Mouse (Mus musculus): ENCODE measurements around the gene Uvrag. TPM values are rescaled to one million over a fixed set of nuclear protein-coding genes. Genes with fewer than 3 reads are reported as not detected.

Gene Uvrag
- total RNA-seq, 2 experiments from 2014 or later: 12.9 to 14.6 TPM

DNA sequence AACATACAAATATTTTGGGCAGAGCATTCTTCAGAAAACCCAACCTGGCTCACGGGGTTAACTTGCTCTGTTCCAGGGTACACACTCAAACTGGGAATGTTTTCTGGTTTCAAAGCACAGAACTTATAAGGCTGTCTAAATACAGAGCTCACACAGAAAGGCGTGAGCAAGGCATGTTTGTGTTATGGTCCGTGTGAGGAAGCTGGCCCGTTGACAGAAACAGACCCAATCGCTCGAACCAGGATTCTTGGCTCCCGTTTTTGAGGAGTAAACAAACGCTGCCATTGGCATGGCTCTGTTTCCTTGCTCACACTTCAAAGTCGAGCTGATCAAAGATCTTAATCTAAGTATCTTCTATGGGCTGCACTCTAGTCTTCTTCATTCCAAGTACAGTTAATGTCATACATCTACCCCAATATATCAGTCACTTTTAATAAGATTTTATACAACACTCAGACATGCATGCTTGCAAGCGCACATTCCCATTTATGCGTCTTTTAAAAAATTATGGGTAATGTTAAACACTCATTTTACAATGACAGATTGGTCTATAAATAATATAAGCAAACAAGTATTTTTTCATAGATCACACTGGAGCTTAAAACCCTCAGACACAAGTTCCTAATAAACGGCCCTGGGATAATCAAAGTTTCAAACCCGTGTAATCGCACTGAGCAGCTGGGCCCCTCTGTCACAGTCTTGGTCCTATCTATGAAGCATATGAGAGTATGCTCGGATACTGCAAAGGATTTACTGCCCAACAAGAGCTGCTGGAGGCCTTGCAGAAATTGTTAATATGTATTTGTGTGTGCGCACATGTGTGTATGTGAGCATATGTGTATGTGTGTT, 133.2 kb downstream of the Uvrag start:
- intact Hi-C loops (cut with DNase I; ENCODE audit: low total_unique reads): no loop called here
- no peak for DNase-seq

DNA sequence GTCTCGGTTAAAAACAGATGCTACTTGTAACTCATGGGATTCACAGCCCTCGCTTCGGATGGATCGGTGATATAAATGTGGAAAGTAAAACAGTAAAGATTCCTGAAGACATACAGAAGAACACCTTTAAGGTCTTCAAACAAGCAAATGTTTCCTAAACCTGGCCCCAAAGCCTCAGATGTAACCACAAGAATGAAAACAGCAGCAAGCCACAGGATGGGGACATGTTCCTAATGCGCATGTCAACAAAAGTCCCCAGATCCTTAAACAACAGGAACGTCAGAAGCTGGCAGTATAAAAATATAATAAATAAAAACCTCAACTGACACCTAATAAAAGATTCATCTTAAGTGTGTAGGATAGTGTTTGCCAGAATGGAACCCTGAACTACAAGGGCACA, 137.7 kb downstream of the Uvrag start:
- intact Hi-C loops (cut with DNase I; ENCODE audit: low total_unique reads): no loop called here
- no peak for DNase-seq

GRCm38 (mm10) chr7:98998722-98999121, 142.2 kb downstream of the Uvrag start:
- intact Hi-C loops (cut with DNase I; ENCODE audit: low total_unique reads): no loop called here
- DNase-seq: no peak

DNA sequence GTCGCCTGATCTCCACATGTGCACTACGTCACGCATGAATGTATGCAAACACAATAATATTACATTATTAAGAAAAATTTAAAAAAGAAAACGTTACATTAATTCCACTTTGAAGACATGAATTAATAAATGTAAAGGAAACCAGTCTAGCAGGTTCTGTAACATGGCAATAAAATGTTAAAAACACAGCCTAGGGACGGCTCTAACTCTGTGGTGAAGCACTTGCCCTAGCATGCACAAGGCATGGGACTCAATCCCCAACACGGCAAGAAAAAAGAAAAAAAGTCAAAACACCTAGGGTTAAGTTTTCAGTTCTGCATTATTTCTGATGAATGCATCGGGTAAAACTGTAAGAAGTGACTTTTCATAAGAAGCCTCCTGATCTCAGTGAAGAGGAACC, 143.2 kb downstream of the Uvrag start:
- DNase-seq: no peak
- intact Hi-C loops (cut with DNase I; ENCODE audit: low total_unique reads): no loop called here

GRCm38 (mm10) chr7:98996791-98997190, 144.2 kb downstream of the Uvrag start:
- intact Hi-C loops (cut with DNase I; ENCODE audit: low total_unique reads): no loop called here
- no peak for DNase-seq

DNA sequence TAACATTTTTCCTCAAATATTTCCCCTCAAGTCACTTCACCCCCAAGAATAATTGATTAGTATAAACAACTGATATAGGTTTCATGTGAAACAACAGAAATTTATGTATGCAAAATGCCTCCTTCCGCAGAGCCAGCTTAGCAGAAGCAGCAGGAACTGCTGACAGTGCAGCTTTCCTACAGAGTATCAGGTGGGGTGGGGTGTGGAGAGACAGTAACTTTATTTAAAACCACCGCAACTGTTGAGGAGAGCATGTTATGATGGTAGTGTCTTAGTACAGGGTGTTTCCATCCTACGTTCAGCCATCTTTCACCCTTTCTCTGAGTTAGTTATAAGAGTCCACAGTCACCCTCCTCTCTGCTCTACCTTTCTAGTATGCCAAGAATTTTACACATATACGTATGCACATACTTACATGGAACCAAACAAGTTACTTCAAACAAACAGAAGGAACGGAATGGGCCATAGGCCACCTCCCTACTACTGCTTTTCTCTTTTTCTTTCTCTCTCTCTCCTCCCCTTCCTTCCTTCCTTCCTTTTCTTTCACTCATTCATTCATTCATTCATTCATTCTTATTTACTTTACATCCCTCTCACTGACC, 145.7 kb downstream of the Uvrag start:
- DNase-seq: no peak
- intact Hi-C loops (cut with DNase I; ENCODE audit: low total_unique reads): no loop called here

- DNase-seq: no peak
- intact Hi-C loops (cut with DNase I; ENCODE audit: low total_unique reads): no loop called here
Measured at GRCm38 (mm10) chr7:98994137-98994536, 146.8 kb downstream of the Uvrag start.

GRCm38 (mm10) chr7:98993395-98993794, 147.5 kb downstream of the Uvrag start:
- DNase-seq: no peak
- intact Hi-C loops (cut with DNase I; ENCODE audit: low total_unique reads): no loop called here

DNA sequence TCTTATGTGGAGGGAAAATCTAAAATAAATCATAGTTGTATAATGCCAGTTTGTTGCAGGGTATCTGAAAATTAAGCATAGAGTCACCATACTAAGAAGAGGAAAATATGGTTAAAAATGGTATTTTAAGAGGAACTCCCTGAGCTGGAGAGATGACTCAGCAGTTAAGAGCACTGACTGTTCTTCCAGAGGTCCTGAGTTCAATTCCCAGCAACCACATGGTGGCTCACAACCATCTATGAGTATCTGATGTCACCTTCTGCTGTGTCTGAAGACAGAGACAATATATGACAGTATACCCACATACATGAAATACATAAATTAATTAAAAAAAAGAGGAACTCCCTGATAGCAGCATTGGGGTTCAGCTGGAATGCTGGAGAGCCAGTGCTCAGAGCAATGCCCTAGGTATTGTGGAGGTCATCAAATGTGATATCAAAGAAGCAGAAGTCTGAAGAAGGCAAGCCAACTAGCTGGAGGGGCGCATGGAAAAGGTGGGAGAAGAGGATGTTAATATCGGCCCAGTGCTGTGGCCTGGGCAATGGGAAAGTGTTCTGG, 149.7 kb downstream of the Uvrag start:
- DNase-seq: no peak
- intact Hi-C loops (cut with DNase I; ENCODE audit: low total_unique reads): no loop called here

- intact Hi-C loops (cut with DNase I; ENCODE audit: low total_unique reads): no loop called here
Measured at GRCm38 (mm10) chr7:98990510-98990909, 150.4 kb downstream of the Uvrag start.

DNA sequence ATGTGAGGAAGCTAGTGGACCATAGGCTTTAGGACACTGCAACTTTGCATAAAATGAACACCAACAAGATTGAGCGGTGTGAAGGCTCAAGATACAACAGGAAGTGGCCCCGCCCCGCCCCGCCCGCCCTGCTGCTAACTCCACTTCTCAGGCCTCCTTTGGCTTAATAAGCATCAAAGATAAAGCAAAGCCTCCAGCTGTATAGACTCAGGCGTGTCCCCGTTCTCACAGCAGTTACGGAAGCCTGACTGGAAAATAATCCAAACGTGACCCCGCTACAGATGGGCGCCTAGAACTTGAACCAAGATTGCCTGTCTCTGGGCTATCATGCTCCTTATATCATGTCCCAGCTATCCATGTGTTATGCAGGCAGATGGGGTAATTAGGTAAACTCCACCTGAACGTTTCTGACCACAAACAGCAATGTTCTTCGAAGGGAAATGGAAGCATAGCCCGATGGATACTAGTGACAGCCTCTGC, 153.9 kb downstream of the Uvrag start:
- intact Hi-C loops (cut with DNase I; ENCODE audit: low total_unique reads): no loop called here
- no peak for DNase-seq

More at GRCm38 (mm10) chr7:98990510-98990909, 150.4 kb downstream of the Uvrag start:
- DNase-seq: no peak

GRCm38 (mm10) chr7:98985935-98986334, 155.0 kb downstream of the Uvrag start:
- intact Hi-C loops (cut with DNase I; ENCODE audit: low total_unique reads): no loop called here
- DNase-seq: no peak

- intact Hi-C loops (cut with DNase I; ENCODE audit: low total_unique reads): no loop called here
- no peak for DNase-seq
Measured at GRCm38 (mm10) chr7:98985489-98985888, 155.5 kb downstream of the Uvrag start.

GRCm38 (mm10) chr7:98984319-98984718, 156.6 kb downstream of the Uvrag start:
- intact Hi-C loops (cut with DNase I; ENCODE audit: low total_unique reads): no loop called here
- DNase-seq: no peak

GRCm38 (mm10) chr7:98983058-98983457, 157.9 kb downstream of the Uvrag start:
- DNase-seq: no peak
- intact Hi-C loops (cut with DNase I; ENCODE audit: low total_unique reads): no loop called here

GRCm38 (mm10) chr7:98981423-98981822, 159.5 kb downstream of the Uvrag start:
- intact Hi-C loops (cut with DNase I; ENCODE audit: low total_unique reads): no loop called here
- DNase-seq: no peak

- DNase-seq: no peak
- intact Hi-C loops (cut with DNase I; ENCODE audit: low total_unique reads): no loop called here
Measured at GRCm38 (mm10) chr7:98976839-98977457, 164.0 kb downstream of the Uvrag start.

- no peak for DNase-seq
- intact Hi-C loops (cut with DNase I; ENCODE audit: low total_unique reads): no loop called here
Measured at GRCm38 (mm10) chr7:98974590-98974989, 166.4 kb downstream of the Uvrag start.

DNA sequence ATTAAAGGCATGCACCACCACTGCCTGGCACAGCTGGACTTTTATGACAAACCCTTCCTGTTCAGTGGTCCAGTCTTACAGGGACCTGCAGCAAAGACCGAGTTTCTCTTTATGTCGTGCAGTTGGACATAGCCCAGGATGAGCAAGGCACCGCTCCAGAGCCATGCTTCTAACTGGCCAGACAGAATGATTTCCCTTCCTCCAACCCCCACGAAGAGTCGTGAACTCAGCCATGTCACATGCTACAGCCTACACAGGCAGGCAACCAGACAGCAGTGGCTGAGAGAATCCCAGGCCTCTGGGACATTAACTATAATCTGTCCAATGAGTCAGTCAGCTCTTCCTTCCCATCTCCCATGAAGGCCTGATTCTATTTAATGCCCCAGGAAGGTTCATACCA, 170.2 kb downstream of the Uvrag start:
- no peak for DNase-seq
- intact Hi-C loops (cut with DNase I; ENCODE audit: low total_unique reads): no loop called here

- intact Hi-C loops (cut with DNase I; ENCODE audit: low total_unique reads): loop anchor here (5.0 kb wide), 1 partner anchor 108 kb away; no protein-coding TSS in a partner anchor
- DNase-seq: no peak
Measured at GRCm38 (mm10) chr7:98968741-98969395, 172.1 kb downstream of the Uvrag start.
